Mouse (Mus musculus) megakaryocyte progenitor cell, adult 5-6 weeks (primary cell): ENCODE results near the gene AU022252. TPM values are rescaled to one million over a fixed set of nuclear protein-coding genes. Genes with fewer than 3 reads are reported as not detected.
A peak's percentile ranks its signal among the peaks of the same experiment; 100 is the strongest.
"Not testable (repeated sequence)": the region's sequence is repeated elsewhere in the genome, so short reads cannot be mapped to it uniquely, and the experiment has no call there.

Experiments used
- ATAC-seq: replicated peaks from 2 replicates; pipeline ENCODE4 v1.8.0; 2016; ENCODE audit warnings: mild to moderate bottlenecking, moderate TSS enrichment, inconsistent platforms; ENCODE audit not compliant: poor library complexity
- total RNA-seq, 2 experiments: library from RNA; stranded (forward) in 1 of 2; stranded (reverse) in 1 of 2; fragments of 157-497, 149-512 nt in 1 of 2; fragments of 200-1000 nt in 1 of 2; gene quantifications; 2 replicates each; pipeline versions ENCODE4 v1.2.3 to v1.2.4; 2015 to 2017

AU022252 gene
- total RNA-seq (2015) = 3.4 and 4.6 TPM in 2 replicates
- 8.0 and 12.4 TPM in 2 replicates for total RNA-seq (2017)

GRCm38 (mm10) chr4:119232410-119233255 lies at the start of gene AU022252, which contains the start of gene P3h1:
Gene AU022252 (minus strand): TSS chr4:119232712.
Gene P3h1 (plus strand): TSS chr4:119232915.
- ATAC-seq = peak; percentile 97

GRCm38 (mm10) chr4:119278784-119279183 lies 46.3 kb upstream of the AU022252 start:
- ATAC-seq = not testable (repeated sequence)

- no peak for ATAC-seq
These were observed 43.2 kb upstream of the AU022252 start for GRCm38 (mm10) chr4:119275726-119276125.

- peak; percentile 20; the same call in 1 of the 2 replicates for ATAC-seq
These were observed 42.7 kb upstream of the AU022252 start for GRCm38 (mm10) chr4:119275226-119275625.

GRCm38 (mm10) chr4:119274627-119275026 lies 42.1 kb upstream of the AU022252 start:
- ATAC-seq = peak; percentile 33

- no peak for ATAC-seq
These were observed 34.1 kb upstream of the AU022252 start for GRCm38 (mm10) chr4:119266606-119267005.

GRCm38 (mm10) chr4:119263459-119263858 lies 30.9 kb upstream of the AU022252 start:
- no peak for ATAC-seq

- ATAC-seq = no peak
These were observed 30.0 kb upstream of the AU022252 start for GRCm38 (mm10) chr4:119262483-119262882.

GRCm38 (mm10) chr4:119261087-119261713 lies 28.7 kb upstream of the AU022252 start:
- no peak for ATAC-seq

- ATAC-seq = no peak
These were observed 27.1 kb upstream of the AU022252 start for GRCm38 (mm10) chr4:119259344-119260254.

- ATAC-seq = no peak
These were observed 24.6 kb upstream of the AU022252 start for GRCm38 (mm10) chr4:119257083-119257482.

- ATAC-seq = no peak
These were observed 22.8 kb upstream of the AU022252 start, which contains the start of gene Cldn19 for GRCm38 (mm10) chr4:119255351-119255750. Gene Cldn19 (plus strand): TSS chr4:119255414.

- ATAC-seq = no peak
These were observed 21.6 kb upstream of the AU022252 start for GRCm38 (mm10) chr4:119254012-119254618.

GRCm38 (mm10) chr4:119252025-119252808 lies 19.7 kb upstream of the AU022252 start:
- ATAC-seq = no peak

- no peak for ATAC-seq
These were observed 16.0 kb upstream of the AU022252 start for GRCm38 (mm10) chr4:119248407-119248965.

GRCm38 (mm10) chr4:119247462-119248235 lies 15.1 kb upstream of the AU022252 start:
- peak; percentile 97 for ATAC-seq

- ATAC-seq = no peak
These were observed 14.2 kb upstream of the AU022252 start for GRCm38 (mm10) chr4:119246688-119247225.

GRCm38 (mm10) chr4:119245961-119246360 lies 13.4 kb upstream of the AU022252 start:
- ATAC-seq = no peak
